Mouse (Mus musculus) ES-Bruce4 (cell line): Measurements from ENCODE around the gene Pagr1b.

Experiments used
- CTCF ChIP-seq: IDR thresholded peaks from one replicate; pipeline ENCODE4 v1.8.1; 2011; ENCODE audit warnings: low read depth, low read length
- POLR2A ChIP-seq: IDR thresholded peaks from one replicate; pipeline ENCODE4 v1.8.1; 2011; ENCODE audit warnings: low read length; ENCODE audit not compliant: insufficient read depth

GRCm38 (mm10) chr7:127023896-127024690, 7.8 kb upstream of the Pagr1b start:
- no peak for TF ChIP-seq CTCF
- no peak for TF ChIP-seq POLR2A
